Mouse (Mus musculus): ENCODE data around the gene Kif1a. TPM values are rescaled to one million over a fixed set of nuclear protein-coding genes. Genes with fewer than 3 reads are reported as not detected.

The Kif1a gene
- polyA plus RNA-seq, 1 experiment from 2014 or later: 4.4 TPM

GRCm38 (mm10) chr1:93068553-93068952 lies 33.2 kb downstream of the Kif1a start:
- no peak overlapping the region for H3K27ac ChIP-seq (ENCODE audit: low read length)
- no peak for ATAC-seq
- TF ChIP-seq EP300 (IDR thresholded peaks at IDR 0.05) (no peak), CTCF (IDR thresholded peaks at IDR 0.05) (no peak)
- no peaks in the 10 kb centered on the region for H3K4me1 ChIP-seq (ENCODE audit: insufficient read depth, low read depth, low read length)
- H3K4me2 ChIP-seq (replicated peaks; ENCODE audit: low read depth, low read length): no peak overlapping the region
- H3K9me3 ChIP-seq (ENCODE audit: low read length): no peaks in the 10 kb centered on the region
- H3K9ac ChIP-seq (replicated peaks; ENCODE audit: low read depth): no peak overlapping the region
- H3K27me3 ChIP-seq (replicated peaks; ENCODE audit: insufficient read depth, low read length): no peaks in the 10 kb centered on the region
- no peak overlapping the region for H3K4me3 ChIP-seq (ENCODE audit: low read depth, low read length)
- no peak for DNase-seq (ENCODE audit: low spot score)
- H3K36me3 ChIP-seq (ENCODE audit: insufficient read depth, low read length): no peaks in the 10 kb centered on the region
- 39% methylated on average over 1 of the region's 1 CpGs for whole genome bisulfite sequencing

DNA sequence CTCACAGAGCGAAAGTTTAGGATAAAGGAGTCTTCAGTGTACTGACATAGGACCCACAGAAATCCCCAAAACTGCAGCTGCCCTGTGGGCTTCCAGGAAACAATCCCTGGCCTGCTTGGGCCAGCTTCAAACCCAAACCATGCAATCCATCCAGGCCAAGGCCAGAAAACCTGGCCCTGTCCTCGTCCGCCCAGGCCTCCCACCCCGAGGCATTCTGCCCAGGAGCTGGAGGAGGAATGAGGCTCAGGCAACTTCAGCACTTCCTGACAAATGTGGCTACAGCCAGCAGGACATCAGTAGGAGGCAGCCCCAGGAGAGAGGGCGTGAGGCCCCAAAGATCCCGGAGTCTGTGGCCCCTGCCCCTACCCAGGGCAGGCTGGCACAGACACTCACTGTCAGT lies 36.1 kb downstream of the Kif1a start:
- no peak overlapping the region for H3K27ac ChIP-seq (ENCODE audit: low read length)
- ATAC-seq (no peak), DNase-seq (ENCODE audit: low spot score) (no peak)
- 81% methylated on average over 6 of the region's 6 CpGs for WGBS
- H3K4me3 ChIP-seq (ENCODE audit: low read depth, low read length): no peak overlapping the region
- H3K4me1 ChIP-seq (ENCODE audit: insufficient read depth, low read depth, low read length): peaks cover 3% of the 10 kb centered on the region; the same call in 1 of the 2 replicates
- H3K9ac ChIP-seq (replicated peaks; ENCODE audit: low read depth): no peak overlapping the region
- no peaks in the 10 kb centered on the region for H3K9me3 ChIP-seq (ENCODE audit: low read length)
- H3K36me3 ChIP-seq (ENCODE audit: insufficient read depth, low read length): no peaks in the 10 kb centered on the region
- TF ChIP-seq EP300 (IDR thresholded peaks at IDR 0.05): no peak
- no peak for TF ChIP-seq CTCF (IDR thresholded peaks at IDR 0.05)
- no peak overlapping the region for H3K4me2 ChIP-seq (replicated peaks; ENCODE audit: low read depth, low read length)
- no peaks in the 10 kb centered on the region for H3K27me3 ChIP-seq (replicated peaks; ENCODE audit: insufficient read depth, low read length)

DNA sequence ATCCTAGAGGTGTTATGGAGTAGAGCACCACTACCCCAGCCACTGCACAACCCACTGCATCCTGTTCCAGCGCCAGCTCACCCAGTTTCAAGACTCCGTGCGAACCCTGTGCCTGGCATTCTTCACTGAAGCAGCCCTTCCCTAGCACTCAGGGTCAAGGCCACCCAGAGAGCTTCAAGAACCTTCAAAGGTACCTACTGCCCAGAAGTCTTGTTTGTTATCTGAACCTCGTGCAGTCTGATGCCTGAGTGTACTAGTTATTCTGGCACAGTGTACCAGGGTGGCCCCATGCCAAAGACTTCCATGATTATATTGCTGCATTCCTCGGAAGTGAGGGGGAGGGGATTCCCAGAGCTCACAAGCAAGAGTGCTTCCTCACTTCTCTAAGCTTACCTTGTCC lies 38.1 kb downstream of the Kif1a start:
- Histone ChIP-seq H3K36me3 (ENCODE audit: insufficient read depth, low read length) (no peaks in the 10 kb centered on the region), H3K9ac (replicated peaks; ENCODE audit: low read depth) (no peak overlapping the region), H3K27me3 (replicated peaks; ENCODE audit: insufficient read depth, low read length) (no peaks in the 10 kb centered on the region), H3K9me3 (ENCODE audit: low read length) (no peaks in the 10 kb centered on the region), H3K27ac (ENCODE audit: low read length) (no peak overlapping the region), H3K4me2 (replicated peaks; ENCODE audit: low read depth, low read length) (no peak overlapping the region), H3K4me3 (ENCODE audit: low read depth, low read length) (no peak overlapping the region), H3K4me1 (ENCODE audit: insufficient read depth, low read depth, low read length) (peaks cover 3% of the 10 kb centered on the region; the same call in 1 of the 2 replicates)
- ATAC-seq: peak; percentile 90
- TF ChIP-seq EP300 (IDR thresholded peaks at IDR 0.05): peak; percentile 75
- no peak for TF ChIP-seq CTCF (IDR thresholded peaks at IDR 0.05)
- 22% methylated on average over 5 of the region's 5 CpGs for WGBS
- DNase-seq (ENCODE audit: low spot score): peak; percentile 85

GRCm38 (mm10) chr1:93051124-93051833 lies 50.5 kb downstream of the Kif1a start:
- ATAC-seq: no peak
- Histone ChIP-seq H3K4me3 (ENCODE audit: low read depth, low read length) (no peak overlapping the region), H3K36me3 (ENCODE audit: insufficient read depth, low read length) (no peaks in the 10 kb centered on the region), H3K9ac (replicated peaks; ENCODE audit: low read depth) (no peak overlapping the region), H3K27ac (ENCODE audit: low read length) (no peak overlapping the region), H3K4me2 (replicated peaks; ENCODE audit: low read depth, low read length) (no peak overlapping the region), H3K27me3 (replicated peaks; ENCODE audit: insufficient read depth, low read length) (no peaks in the 10 kb centered on the region), H3K4me1 (ENCODE audit: insufficient read depth, low read depth, low read length) (no peaks in the 10 kb centered on the region), H3K9me3 (ENCODE audit: low read length) (no peaks in the 10 kb centered on the region)
- 54% methylated on average over 20 of the region's 23 CpGs for WGBS
- TF ChIP-seq CTCF (IDR thresholded peaks at IDR 0.05) (no peak), EP300 (IDR thresholded peaks at IDR 0.05) (no peak)
- DNase-seq (ENCODE audit: low spot score): no peak

DNA sequence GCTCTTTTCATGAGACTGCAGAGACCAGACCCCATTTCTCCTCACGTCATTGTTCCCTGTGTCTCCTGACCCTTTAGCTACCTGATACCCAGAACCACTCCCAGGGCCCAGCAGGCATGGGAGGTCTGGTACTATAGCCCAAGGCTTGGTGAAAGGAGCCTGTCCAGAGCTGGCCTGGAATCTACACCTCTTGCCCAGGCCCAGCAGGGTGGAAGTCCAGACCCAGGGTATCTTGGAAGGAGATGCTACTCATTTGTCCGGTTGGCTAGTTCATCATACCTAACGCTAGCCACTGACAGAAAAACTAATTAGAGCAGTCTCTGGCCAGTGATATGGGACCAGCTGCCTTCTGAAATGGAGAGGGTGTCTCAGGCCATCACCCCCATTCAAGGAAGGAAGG lies 51.7 kb downstream of the Kif1a start:
- no peaks in the 10 kb centered on the region for H3K4me1 ChIP-seq (ENCODE audit: insufficient read depth, low read depth, low read length)
- H3K4me3 ChIP-seq (ENCODE audit: low read depth, low read length): no peak overlapping the region
- ATAC-seq: no peak
- 86% methylated on average over 3 of the region's 3 CpGs for WGBS
- no peaks in the 10 kb centered on the region for H3K9me3 ChIP-seq (ENCODE audit: low read length)
- H3K9ac ChIP-seq (replicated peaks; ENCODE audit: low read depth): no peak overlapping the region
- H3K27ac ChIP-seq (ENCODE audit: low read length): no peak overlapping the region
- TF ChIP-seq CTCF (IDR thresholded peaks at IDR 0.05): no peak
- TF ChIP-seq EP300 (IDR thresholded peaks at IDR 0.05): no peak
- H3K4me2 ChIP-seq (replicated peaks; ENCODE audit: low read depth, low read length): no peak overlapping the region
- H3K27me3 ChIP-seq (replicated peaks; ENCODE audit: insufficient read depth, low read length): no peaks in the 10 kb centered on the region
- H3K36me3 ChIP-seq (ENCODE audit: insufficient read depth, low read length): no peaks in the 10 kb centered on the region
- no peak for DNase-seq (ENCODE audit: low spot score)

DNA sequence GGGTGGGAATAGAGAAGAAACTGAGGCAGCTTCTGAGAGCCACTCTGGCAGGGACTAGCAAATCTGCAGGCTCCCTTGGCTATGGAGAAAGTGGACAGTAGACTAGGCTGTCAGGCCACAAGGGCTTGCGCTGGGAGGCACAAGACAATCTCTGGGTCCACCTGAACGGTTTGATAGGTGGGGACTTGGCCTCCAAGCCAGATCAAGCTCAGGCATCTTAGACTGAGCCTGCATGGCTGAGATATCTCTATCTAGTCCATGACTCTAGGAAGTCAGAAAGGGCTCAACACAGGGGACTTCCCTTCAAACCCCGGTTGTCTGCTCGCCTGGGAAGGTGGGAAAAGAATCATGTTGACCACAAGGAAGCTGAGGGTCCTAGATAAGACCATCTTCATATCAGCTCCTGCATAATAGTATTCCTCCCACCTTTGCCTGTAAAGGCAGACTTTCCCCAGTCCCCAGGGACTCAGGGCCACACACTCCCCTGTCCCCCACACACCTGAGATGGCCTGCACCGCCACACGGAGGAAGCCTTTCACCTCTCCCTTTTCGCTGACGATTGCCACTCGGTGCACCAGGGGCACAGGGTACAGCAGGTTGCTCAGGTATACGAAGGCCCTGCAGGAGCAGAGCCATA lies 55.5 kb downstream of the Kif1a start:
- no peak overlapping the region for H3K4me3 ChIP-seq (ENCODE audit: low read depth, low read length)
- TF ChIP-seq EP300 (IDR thresholded peaks at IDR 0.05) (no peak), CTCF (IDR thresholded peaks at IDR 0.05) (no peak)
- H3K27ac ChIP-seq (ENCODE audit: low read length): no peak overlapping the region
- no peak overlapping the region for H3K9ac ChIP-seq (replicated peaks; ENCODE audit: low read depth)
- H3K27me3 ChIP-seq (replicated peaks; ENCODE audit: insufficient read depth, low read length): no peaks in the 10 kb centered on the region
- H3K36me3 ChIP-seq (ENCODE audit: insufficient read depth, low read length): no peaks in the 10 kb centered on the region
- H3K9me3 ChIP-seq (ENCODE audit: low read length): no peaks in the 10 kb centered on the region
- no peaks in the 10 kb centered on the region for H3K4me1 ChIP-seq (ENCODE audit: insufficient read depth, low read depth, low read length)
- 84% methylated on average over 10 of the region's 10 CpGs for WGBS
- DNase-seq (ENCODE audit: low spot score): no peak
- no peak for ATAC-seq
- no peak overlapping the region for H3K4me2 ChIP-seq (replicated peaks; ENCODE audit: low read depth, low read length)

Measured in lung, postnatal 0 days (tissue).